Mouse (Mus musculus) hindbrain, embryonic 10.5 days (tissue): ENCODE measurements around the gene Tceanc. TPM values are rescaled to one million over a fixed set of nuclear protein-coding genes. Genes with fewer than 3 reads are reported as not detected.
"Not testable (repeated sequence)": the region's sequence is repeated elsewhere in the genome, so short reads cannot be mapped to it uniquely, and the experiment has no call there.

ENCODE experiments used
- DNase-seq: peaks from one replicate; pipeline ENCODE4 v3.0.0-alpha.2; 2017; ENCODE audit warnings: low spot score
- H3K27ac ChIP-seq: fragments of 300-500 bp; sonication (generic); 2 replicates; pipeline ENCODE4 v1.5.1; 2016; ENCODE audit warnings: mild to moderate bottlenecking, moderate library complexity
- H3K27me3 ChIP-seq: fragments of 300-500 bp; sonication (generic); 2 replicates; pipeline ENCODE4 v1.6.1; 2016; ENCODE audit warnings: mild to moderate bottlenecking; ENCODE audit not compliant: poor library complexity, insufficient read depth, severe bottlenecking
- H3K36me3 ChIP-seq: fragments of 300-500 bp; sonication (generic); 2 replicates; pipeline ENCODE4 v1.6.1; 2016; ENCODE audit warnings: mild to moderate bottlenecking, moderate library complexity
- H3K4me1 ChIP-seq: fragments of 300-500 bp; sonication (generic); replicated peaks from 2 replicates; pipeline ENCODE4 v1.6.1; 2016; ENCODE audit warnings: mild to moderate bottlenecking
- H3K4me3 ChIP-seq: fragments of 300-500 bp; sonication (generic); 2 replicates; pipeline ENCODE4 v1.5.1; 2016; ENCODE audit warnings: mild to moderate bottlenecking, moderate library complexity
- H3K9me3 ChIP-seq: fragments of 300-500 bp; sonication (generic); 2 replicates; pipeline ENCODE4 v1.6.1; 2016; ENCODE audit warnings: mild to moderate bottlenecking, moderate library complexity
- WGBS: fragments of 180-500 bp; shearing (Covaris S2); methylation state at CpG from one replicate; pipeline ENCODE4 v1.1.7; 2016; 5-methylcytosine and 5-hydroxymethylcytosine counted together
- polyA plus RNA-seq: library from polyadenylated mRNA; unstranded; fragments of >200 nt; fragmentation: Nextera tagmentation; extraction: Ambion mirVana; gene quantifications from 2 replicates; pipeline ENCODE4 v1.2.1, GENCODE M21; 2016

Gene Tceanc
- polyA plus RNA-seq, 1 experiment from 2014 or later = 10.3 TPM

DNA sequence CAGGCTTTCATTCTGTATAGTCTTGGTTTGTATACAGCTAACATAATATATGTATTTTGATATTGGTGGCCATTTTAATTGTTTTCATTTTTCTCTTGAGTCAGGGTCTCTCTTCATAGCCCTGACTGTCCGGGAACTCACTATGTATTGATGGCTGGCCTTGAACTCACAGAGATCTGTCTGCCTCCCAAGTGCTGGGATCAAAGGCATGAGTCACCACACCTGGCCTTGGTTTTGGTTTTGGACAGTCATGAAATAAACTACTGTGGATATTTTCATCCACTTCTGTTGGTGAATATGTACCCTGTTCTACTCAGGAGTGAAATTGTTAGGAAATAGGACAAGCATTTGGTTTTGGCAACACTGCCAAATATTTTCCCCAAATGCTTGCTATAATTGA, 1.7 kb downstream of the Tceanc start:
- Histone ChIP-seq H3K27ac (no peak overlapping the region), H3K9me3 (no peaks in the 10 kb centered on the region), H3K27me3 (peaks cover 35% of the 10 kb centered on the region), H3K4me1 (no peaks in the 10 kb centered on the region), H3K4me3 (no peak overlapping the region), H3K36me3 (no peaks in the 10 kb centered on the region)
- 83% methylated on average over 1 of the region's 1 CpGs for WGBS
- no peak for DNase-seq

- DNase-seq = no peak
- Histone ChIP-seq H3K36me3 (no peaks in the 10 kb centered on the region), H3K9me3 (no peaks in the 10 kb centered on the region), H3K27ac (no peak overlapping the region), H3K27me3 (peaks cover 33% of the 10 kb centered on the region), H3K4me3 (no peak overlapping the region), H3K4me1 (no peaks in the 10 kb centered on the region)
- 96% methylated on average over 3 of the region's 3 CpGs for WGBS
These were observed 2.4 kb downstream of the Tceanc start for GRCm38 (mm10) chrX:166515923-166516322.

- DNase-seq = peak; percentile 4
- not testable (repeated sequence) for H3K4me3 ChIP-seq, H3K36me3 ChIP-seq, H3K27ac ChIP-seq, H3K9me3 ChIP-seq, H3K4me1 ChIP-seq
- 25% methylated on average over 12 of the region's 12 CpGs for WGBS
- H3K27me3 ChIP-seq = peaks cover 27% of the 10 kb centered on the region
These were observed 4.3 kb downstream of the Tceanc start for GRCm38 (mm10) chrX:166514035-166514434.

DNA sequence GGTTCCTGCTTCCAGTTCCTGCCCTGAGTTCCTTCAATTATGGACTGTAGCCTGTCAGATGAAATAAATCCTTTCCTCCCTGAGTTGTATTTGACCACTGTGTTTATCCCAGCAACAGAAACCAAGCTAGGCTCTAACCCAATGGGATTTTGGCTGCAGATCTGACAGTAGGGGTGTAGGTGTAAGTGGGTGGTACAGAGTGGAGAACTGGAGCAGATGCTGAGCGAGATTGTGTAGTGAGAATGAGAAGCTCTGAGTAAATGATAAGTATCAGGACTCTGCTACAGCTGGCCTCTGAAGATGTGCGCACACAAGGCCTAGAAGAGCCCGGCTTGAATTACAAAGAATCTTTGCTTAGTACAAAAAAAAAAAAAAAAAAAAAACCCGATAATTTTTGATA, 6.3 kb downstream of the Tceanc start:
- Histone ChIP-seq H3K9me3 (no peaks in the 10 kb centered on the region), H3K27ac (no peak overlapping the region), H3K4me1 (0 out of 2 replicates have a peak, but pooled peaks cover 5% of the 10 kb centered on the region), H3K4me3 (no peak overlapping the region), H3K27me3 (peaks cover 29% of the 10 kb centered on the region), H3K36me3 (no peaks in the 10 kb centered on the region)
- no peak for DNase-seq
- WGBS = 90% methylated on average over 4 of the region's 4 CpGs

GRCm38 (mm10) chrX:166511107-166511506, 7.3 kb downstream of the Tceanc start:
- Histone ChIP-seq H3K4me3 (no peak overlapping the region), H3K36me3 (no peaks in the 10 kb centered on the region), H3K27me3 (peaks cover 27% of the 10 kb centered on the region), H3K27ac (0 out of 2 replicates have a peak overlapping the region, but pooled peaks have one; percentile 97), H3K9me3 (no peaks in the 10 kb centered on the region), H3K4me1 (0 out of 2 replicates have a peak, but pooled peaks cover 5% of the 10 kb centered on the region)
- no peak for DNase-seq

DNA sequence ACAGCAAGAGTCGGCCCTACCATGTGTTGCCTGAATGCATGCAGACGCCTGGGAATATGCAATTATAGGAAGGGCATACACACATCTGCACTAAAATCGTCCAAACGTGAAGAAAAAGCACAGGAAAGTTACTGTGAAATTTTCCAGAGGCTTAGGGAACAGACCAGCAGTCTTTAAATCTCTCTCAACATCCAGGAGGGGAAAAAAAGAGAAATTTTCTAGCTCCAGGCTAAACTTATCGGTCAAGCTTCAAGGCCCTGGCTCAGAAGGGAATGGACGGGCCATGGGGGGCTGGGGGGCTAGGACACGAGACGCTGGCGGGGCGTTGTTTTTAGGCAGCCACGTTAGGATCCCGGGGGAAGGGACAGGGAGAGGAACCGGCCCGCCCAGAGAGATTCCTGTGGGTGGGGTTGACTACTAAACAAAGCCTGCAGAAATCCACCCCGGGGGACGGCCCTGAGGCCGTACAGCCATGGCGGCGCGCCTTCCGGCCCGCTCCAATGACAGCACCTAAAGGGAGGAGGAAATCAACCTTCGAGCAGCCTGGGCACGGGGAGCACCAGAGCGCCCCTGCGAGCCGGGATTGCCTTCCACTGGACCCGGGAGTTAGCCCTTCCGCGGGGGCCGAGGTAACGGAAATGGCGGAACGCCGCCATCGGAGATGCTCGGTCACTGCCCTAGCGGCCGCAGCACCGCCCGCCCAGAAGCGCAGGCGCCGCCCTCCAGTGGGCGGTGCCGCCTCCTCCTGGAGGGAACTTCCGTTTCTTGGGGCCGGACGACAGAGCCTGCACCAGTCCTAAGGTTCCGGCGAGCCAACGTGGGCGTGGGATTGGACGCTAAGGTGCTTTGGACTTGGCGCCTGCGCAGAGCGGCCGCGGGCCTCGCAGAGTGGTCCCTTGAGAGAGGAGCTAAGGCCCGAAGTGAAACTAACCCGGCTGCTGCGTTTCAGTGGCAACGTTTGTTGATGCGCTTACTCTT, 8.3 kb downstream of the Tceanc start:
- Histone ChIP-seq H3K36me3 (peaks cover 8% of the 10 kb centered on the region; the same call in 1 of the 2 replicates), H3K27ac (peak overlapping the region; percentile 97), H3K27me3 (peaks cover 19% of the 10 kb centered on the region), H3K4me3 (peak overlapping the region; percentile 63), H3K4me1 (0 out of 2 replicates have a peak, but pooled peaks cover 5% of the 10 kb centered on the region), H3K9me3 (no peaks in the 10 kb centered on the region)
- peak; percentile 92 for DNase-seq
- 26% methylated on average over 64 of the region's 65 CpGs for WGBS

DNA sequence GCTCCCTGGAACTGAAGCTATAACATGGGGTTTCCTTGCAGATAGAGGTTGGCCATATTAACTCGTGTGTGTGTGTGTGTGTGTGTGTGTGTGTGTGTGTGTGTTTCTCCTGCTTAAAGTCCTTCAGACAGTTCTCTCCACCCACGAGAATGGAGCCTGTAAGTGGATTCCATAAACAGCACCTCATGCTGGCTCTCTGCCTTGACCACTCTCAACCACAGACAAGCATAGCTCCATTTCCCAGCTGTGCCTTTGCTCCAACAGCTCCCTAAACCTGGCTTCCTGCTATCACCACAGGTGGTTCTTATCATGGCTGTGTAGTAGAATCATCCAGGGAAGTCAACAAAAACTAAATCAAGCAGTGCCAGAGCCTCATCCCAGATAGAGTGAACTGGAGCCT, 13.9 kb downstream of the Tceanc start:
- Histone ChIP-seq H3K4me1 (0 out of 2 replicates have a peak, but pooled peaks cover 4% of the 10 kb centered on the region), H3K36me3 (peaks cover 27% of the 10 kb centered on the region), H3K9me3 (no peaks in the 10 kb centered on the region), H3K27ac (no peak overlapping the region), H3K27me3 (peaks cover 24% of the 10 kb centered on the region; the same call in 1 of the 2 replicates), H3K4me3 (no peak overlapping the region)
- WGBS = 57% methylated on average over 2 of the region's 2 CpGs
- DNase-seq = no peak

DNA sequence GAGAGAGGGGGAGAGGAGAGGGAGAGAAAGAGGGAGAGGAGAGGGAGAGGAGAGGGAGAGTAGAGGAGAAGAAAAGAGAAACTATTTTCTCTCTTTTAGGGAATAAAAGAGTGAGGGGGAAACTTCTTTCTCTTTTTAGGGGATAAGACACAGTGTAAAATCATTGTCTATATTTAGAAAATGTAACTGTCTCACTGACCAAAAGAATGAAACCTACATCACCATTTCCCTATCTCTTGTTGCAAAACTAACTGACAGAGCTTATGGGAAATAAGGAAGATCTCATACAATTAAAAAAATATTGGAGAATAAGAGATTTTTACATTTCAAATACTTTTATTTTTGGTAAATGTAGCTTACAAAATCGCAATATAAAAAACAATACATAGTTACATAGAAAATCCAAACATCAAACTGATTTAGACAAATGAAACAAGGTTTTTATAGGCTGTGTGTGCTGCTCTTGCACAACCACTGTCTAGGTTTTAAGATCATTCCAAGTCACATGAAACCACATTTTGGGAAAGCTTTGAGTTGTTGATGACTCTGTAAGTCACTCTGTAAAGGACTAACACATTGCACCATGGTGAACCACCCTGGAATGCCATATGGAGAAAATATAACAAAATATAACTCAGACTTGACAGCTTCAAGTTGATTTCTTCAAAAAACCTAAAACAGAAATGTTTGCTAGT, 18.7 kb downstream of the Tceanc start:
- peaks cover 20% of the 10 kb centered on the region; the same call in 1 of the 2 replicates for H3K27me3 ChIP-seq

GRCm38 (mm10) chrX:166497771-166498170, 20.6 kb downstream of the Tceanc start:
- peaks cover 6% of the 10 kb centered on the region; the same call in 1 of the 2 replicates for H3K36me3 ChIP-seq
- WGBS = 56% methylated on average over 4 of the region's 4 CpGs
- H3K4me3 ChIP-seq = no peak overlapping the region
- H3K27ac ChIP-seq = no peak overlapping the region
- H3K4me1 ChIP-seq = no peaks in the 10 kb centered on the region
- peaks cover 9% of the 10 kb centered on the region; the same call in 1 of the 2 replicates for H3K27me3 ChIP-seq
- no peak for DNase-seq
- no peaks in the 10 kb centered on the region for H3K9me3 ChIP-seq

More for the DNA sequence above, 18.7 kb downstream of the Tceanc start:
- H3K36me3 ChIP-seq = peaks cover 17% of the 10 kb centered on the region
- no peak overlapping the region for H3K4me3 ChIP-seq
- WGBS = 72% methylated on average over 1 of the region's 1 CpGs
- no peak for DNase-seq
- no peaks in the 10 kb centered on the region for H3K9me3 ChIP-seq
- H3K27ac ChIP-seq = no peak overlapping the region
- H3K4me1 ChIP-seq = no peaks in the 10 kb centered on the region

GRCm38 (mm10) chrX:166495052-166495451, 23.3 kb downstream of the Tceanc start:
- DNase-seq = no peak
- no peaks in the 10 kb centered on the region for H3K9me3 ChIP-seq
- 99% methylated on average over 2 of the region's 2 CpGs for WGBS

GRCm38 (mm10) chrX:166479365-166479983, 38.9 kb downstream of the Tceanc start, which contains the start of gene Rab9:
TSS of gene Rab9 (minus strand) at chrX:166479867.
- peaks cover 27% of the 10 kb centered on the region for H3K27me3 ChIP-seq
- peak within 1 kb of the TSS; percentile 92 for H3K27ac ChIP-seq
- 18% methylated on average over 41 of the region's 41 CpGs for WGBS

More at GRCm38 (mm10) chrX:166495052-166495451, 23.3 kb downstream of the Tceanc start:
- Histone ChIP-seq H3K4me1 (no peaks in the 10 kb centered on the region), H3K4me3 (no peak overlapping the region), H3K36me3 (no peaks in the 10 kb centered on the region), H3K27me3 (0 out of 2 replicates have a peak, but pooled peaks cover 3% of the 10 kb centered on the region), H3K27ac (no peak overlapping the region)

DNA sequence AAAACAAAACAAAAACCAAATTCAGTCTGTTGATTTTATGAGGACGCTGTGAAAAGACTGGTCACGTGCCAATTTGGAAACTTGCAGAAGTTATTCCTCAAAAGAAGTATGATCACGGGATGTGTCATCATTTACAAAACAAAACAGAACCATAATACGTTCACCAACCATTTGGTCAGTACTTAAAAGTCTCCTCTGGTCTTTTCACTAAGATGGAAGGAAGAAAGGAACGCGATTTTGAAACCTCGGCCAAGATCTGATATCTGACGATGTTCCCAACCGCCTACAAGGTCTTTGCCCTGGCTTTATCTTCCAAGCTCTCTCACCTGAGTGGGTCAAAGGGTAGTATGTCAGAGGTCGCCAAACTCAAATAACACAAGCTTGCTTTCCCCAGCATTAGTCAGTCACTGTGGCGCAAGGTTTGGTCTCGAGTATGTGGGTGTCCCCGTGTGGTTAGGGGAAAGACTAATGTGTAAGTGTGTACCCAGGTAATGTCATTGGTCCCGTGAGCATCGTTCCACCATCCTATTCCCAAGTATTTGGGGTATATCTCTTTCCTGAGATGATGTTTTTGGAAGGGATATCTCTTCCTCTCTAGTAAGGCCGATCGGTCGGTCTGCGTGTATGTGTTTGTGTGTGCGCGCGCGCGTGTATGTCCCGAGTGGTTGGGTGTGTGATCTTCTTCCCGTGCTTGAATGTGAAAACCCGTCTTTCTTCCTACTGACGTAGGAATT, 39.6 kb downstream of the Tceanc start:
- 19% methylated on average over 28 of the region's 28 CpGs for WGBS
- Histone ChIP-seq H3K9me3 (no peaks in the 10 kb centered on the region), H3K27me3 (peaks cover 30% of the 10 kb centered on the region), H3K4me3 (peak overlapping the region; percentile 66), H3K27ac (peak overlapping the region; percentile 92), H3K36me3 (peaks cover 11% of the 10 kb centered on the region), H3K4me1 (no peaks in the 10 kb centered on the region)
- DNase-seq = no peak

More at GRCm38 (mm10) chrX:166479365-166479983, 38.9 kb downstream of the Tceanc start, which contains the start of gene Rab9:
- no peaks in the 10 kb centered on the region for H3K9me3 ChIP-seq
- peak; percentile 95 for DNase-seq
- peaks cover 11% of the 10 kb centered on the region for H3K36me3 ChIP-seq
- H3K4me1 ChIP-seq = no peaks in the 10 kb centered on the region
- H3K4me3 ChIP-seq = peak within 1 kb of the TSS; percentile 66
